Comparison of ENCODE assay signal across 22 mouse cellular contexts in the genomic region with DNA sequence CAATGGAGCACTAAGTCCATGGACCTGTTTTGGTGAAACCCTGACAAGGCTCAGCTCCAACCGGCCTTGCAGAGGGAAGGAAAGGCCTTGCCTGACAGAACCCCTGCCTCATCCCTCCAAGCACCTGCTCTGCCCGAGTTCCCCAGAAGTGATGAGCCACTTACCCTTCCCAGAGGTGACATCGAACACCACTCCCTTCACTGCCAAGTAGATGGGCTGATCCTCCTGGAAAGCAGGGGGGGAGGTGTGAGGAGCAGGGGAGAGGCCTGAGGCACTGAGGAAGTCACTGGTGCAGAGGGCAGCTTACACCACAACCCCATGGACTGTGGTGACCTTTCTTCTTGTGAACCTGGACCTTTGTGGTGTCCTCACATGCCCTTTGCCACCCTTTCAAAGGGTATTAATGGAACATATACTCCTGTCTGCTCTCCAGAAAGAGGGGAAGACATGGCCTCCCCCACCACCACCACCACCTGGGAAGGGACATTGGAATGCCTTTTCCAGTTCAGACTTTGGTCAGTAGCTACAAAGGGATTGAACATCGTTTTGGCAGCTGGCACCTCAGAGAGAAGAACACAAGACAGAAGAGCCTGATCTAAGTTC. TPM values are rescaled to one million over a fixed set of nuclear protein-coding genes. Genes with fewer than 3 reads are reported as not detected.
DNase-seq lines count a peak whose midpoint lies in the region; ATAC-seq and TF ChIP-seq lines count a peak whose summit lies in the region.
"Had no signal": no experiment of that assay in that cellular context is flagged by ENCODE, and none has a peak within 500 bp of the region (broad histone marks: within the 10 kb centered on the region; RNA-seq: fewer than 3 reads in every experiment).

No protein-coding gene starts in this region.

- peaks cover 5% of the 10 kb centered on the region for H3K4me1 ChIP-seq in kidney, embryonic 16.5 days (ENCODE audit: insufficient read depth, low read length)
- no peaks in the 10 kb centered on the region for H3K4me1 ChIP-seq in kidney, embryonic 14.5 days (ENCODE audit: control insufficient read depth, insufficient read depth, low read length)
- peaks cover 6% of the 10 kb centered on the region; the same call in 1 of the 2 replicates for H3K4me1 ChIP-seq in stomach, embryonic 16.5 days (ENCODE audit: control insufficient read depth, insufficient read depth, low read length)
- H3K4me1 ChIP-seq in stomach, postnatal 0 days (replicated peaks; ENCODE audit: control insufficient read depth, insufficient read depth): no peaks in the 10 kb centered on the region
- H3K4me1 ChIP-seq in midbrain, embryonic 10.5 days: peaks cover 6% of the 10 kb centered on the region; the same call in 1 of the 2 replicates

- H3K4me3 ChIP-seq in kidney, embryonic 16.5 days (ENCODE audit: low read length): no peak overlapping the region
- no peak overlapping the region for H3K4me3 ChIP-seq in kidney, embryonic 14.5 days (ENCODE audit: low read length)
- H3K4me3 ChIP-seq in stomach, embryonic 16.5 days (replicated peaks; ENCODE audit: low read length): no peak overlapping the region
- H3K4me3 ChIP-seq in stomach, postnatal 0 days (ENCODE audit: low read depth, low read length): no peak overlapping the region
- no peak overlapping the region for H3K4me3 ChIP-seq in midbrain, embryonic 10.5 days
- H3K4me3 ChIP-seq: forebrain, embryonic 12.5 days had no signal

- H3K4me2 ChIP-seq in kidney, embryonic 16.5 days (replicated peaks; ENCODE audit: low read depth, low read length): no peak overlapping the region
- no peak overlapping the region for H3K4me2 ChIP-seq in kidney, embryonic 14.5 days (replicated peaks; ENCODE audit: low read depth, low read length)
- no peak overlapping the region for H3K4me2 ChIP-seq in stomach, embryonic 16.5 days (ENCODE audit: low read depth, low read length)
- H3K4me2 ChIP-seq in stomach, postnatal 0 days (replicated peaks; ENCODE audit: low read depth): no peak overlapping the region
- H3K4me2 ChIP-seq: hindbrain, embryonic 12.5 days had no signal

- intact Hi-C loops in gastrocnemius, postnatal 36 days (cut with DNase I): no loop called here

- no peak for TF ChIP-seq EP300 in stomach, postnatal 0 days (optimal IDR thresholded peaks at IDR 0.05)

- no peak for TF ChIP-seq CTCF in stomach, postnatal 0 days (IDR thresholded peaks at IDR 0.05; ENCODE audit: low read depth)

- ATAC-seq in kidney, embryonic 16.5 days (ENCODE audit: low FRiP score, low TSS enrichment): no peak
- no peak for ATAC-seq in kidney, embryonic 14.5 days (ENCODE audit: low FRiP score, low TSS enrichment)
- no peak for ATAC-seq in stomach, embryonic 16.5 days (ENCODE audit: insufficient read depth, low FRiP score)
- no peak for ATAC-seq in stomach, postnatal 0 days (ENCODE audit: low FRiP score, low TSS enrichment)
- ATAC-seq: activated CD4-positive, CD25-positive, alpha-beta regulatory T cell, adult 4 months; hindbrain, embryonic 16.5 days; Patski had no signal

- 0 out of 2 replicates have a peak, but pooled peaks cover 2% of the 10 kb centered on the region for H3K9me3 ChIP-seq in kidney, embryonic 16.5 days (ENCODE audit: low read length)
- H3K9me3 ChIP-seq in kidney, embryonic 14.5 days (ENCODE audit: control insufficient read depth, low read length): no peaks in the 10 kb centered on the region
- 0 out of 2 replicates have a peak, but pooled peaks cover 4% of the 10 kb centered on the region for H3K9me3 ChIP-seq in stomach, embryonic 16.5 days (replicated peaks; ENCODE audit: control insufficient read depth, low read length)
- H3K9me3 ChIP-seq in stomach, postnatal 0 days (ENCODE audit: control insufficient read depth, low read length): no peaks in the 10 kb centered on the region
- no peaks in the 10 kb centered on the region for H3K9me3 ChIP-seq in midbrain, embryonic 10.5 days (replicated peaks)
- H3K9me3 ChIP-seq: embryonic facial prominence, embryonic 13.5 days; forebrain, embryonic 12.5 days; heart, embryonic 10.5 days; hindbrain, embryonic 12.5 days had no signal

- WGBS in kidney, embryonic 16.5 days: 75% methylated on average over 4 of the region's 4 CpGs
- 63% methylated on average over 4 of the region's 4 CpGs for WGBS in kidney, embryonic 14.5 days
- WGBS in stomach, embryonic 16.5 days: 66% methylated on average over 4 of the region's 4 CpGs
- 72% methylated on average over 4 of the region's 4 CpGs for WGBS in stomach, postnatal 0 days
- 79% methylated on average over 4 of the region's 4 CpGs for WGBS in midbrain, embryonic 10.5 days

- H3K27me3 ChIP-seq in kidney, embryonic 16.5 days (ENCODE audit: insufficient read depth, low read length): no peaks in the 10 kb centered on the region
- no peaks in the 10 kb centered on the region for H3K27me3 ChIP-seq in kidney, embryonic 14.5 days (ENCODE audit: control insufficient read depth, insufficient read depth, low read length)
- H3K27me3 ChIP-seq in stomach, embryonic 16.5 days (ENCODE audit: control insufficient read depth, insufficient read depth, low read length): no peaks in the 10 kb centered on the region
- H3K27me3 ChIP-seq in stomach, postnatal 0 days (ENCODE audit: control insufficient read depth, insufficient read depth, low read length): no peaks in the 10 kb centered on the region
- H3K27me3 ChIP-seq in midbrain, embryonic 10.5 days (ENCODE audit: low read depth, poor library complexity, severe bottlenecking): no peaks in the 10 kb centered on the region
- H3K27me3 ChIP-seq: CH12.LX; embryonic facial prominence, embryonic 13.5 days; forebrain, embryonic 12.5 days; hindbrain, embryonic 12.5 days; Patski had no signal

- 0 out of 2 replicates have a peak overlapping the region, but pooled peaks have one; percentile 6 for H3K9ac ChIP-seq in kidney, embryonic 16.5 days (replicated peaks; ENCODE audit: low read length)
- H3K9ac ChIP-seq in kidney, embryonic 14.5 days (ENCODE audit: low read depth, low read length): no peak overlapping the region
- peak overlapping the region; percentile 31; the same call in 1 of the 2 replicates for H3K9ac ChIP-seq in stomach, embryonic 16.5 days (ENCODE audit: low read length)
- H3K9ac ChIP-seq in stomach, postnatal 0 days (ENCODE audit: low read length): no peak overlapping the region
- H3K9ac ChIP-seq: forebrain, embryonic 12.5 days; hindbrain, embryonic 12.5 days had no signal

- H3K27ac ChIP-seq in kidney, embryonic 16.5 days (ENCODE audit: low read length): no peak overlapping the region
- no peak overlapping the region for H3K27ac ChIP-seq in kidney, embryonic 14.5 days (ENCODE audit: low read depth, low read length)
- no peak overlapping the region for H3K27ac ChIP-seq in stomach, embryonic 16.5 days (ENCODE audit: low read length)
- H3K27ac ChIP-seq in stomach, postnatal 0 days (replicated peaks): no peak overlapping the region
- H3K27ac ChIP-seq in midbrain, embryonic 10.5 days (replicated peaks): no peak overlapping the region
- H3K27ac ChIP-seq: embryonic facial prominence, embryonic 13.5 days; forebrain, embryonic 12.5 days; hindbrain, embryonic 12.5 days had no signal

- peaks cover 11% of the 10 kb centered on the region for H3K36me3 ChIP-seq in kidney, embryonic 16.5 days (ENCODE audit: insufficient read depth, low read length)
- peaks cover 3% of the 10 kb centered on the region; the same call in 1 of the 2 replicates for H3K36me3 ChIP-seq in kidney, embryonic 14.5 days (ENCODE audit: control insufficient read depth, insufficient read depth, low read length)
- H3K36me3 ChIP-seq in stomach, embryonic 16.5 days (ENCODE audit: control insufficient read depth, insufficient read depth, low read length): peaks cover 3% of the 10 kb centered on the region; the same call in 1 of the 2 replicates
- 0 out of 2 replicates have a peak, but pooled peaks cover 2% of the 10 kb centered on the region for H3K36me3 ChIP-seq in stomach, postnatal 0 days (ENCODE audit: control insufficient read depth, insufficient read depth, low read length)
- peaks cover 12% of the 10 kb centered on the region; the same call in 1 of the 2 replicates for H3K36me3 ChIP-seq in midbrain, embryonic 10.5 days

- DNase-seq in gastrocnemius, adult 8-10 months (ENCODE audit: low spot score in 2 of 2): peak; percentile 31 to 43
- no peak for DNase-seq in gastrocnemius, postnatal 36 days
- DNase-seq in stomach, postnatal 0 days (ENCODE audit: low spot score): no peak
- DNase-seq in midbrain, embryonic 10.5 days (ENCODE audit: low spot score): no peak
- DNase-seq: adrenal gland, postnatal 14 days; cerebellum, adult 18-20 months; cerebellum, adult 9-11 months; cerebellum, postnatal 36 days; heart, adult 18-20 months; heart, postnatal 10 days; heart, postnatal 4 days had no signal

RNA-seq across cellular contexts. Expression of a gene that starts 6.6 kb away (rescaled TPM):
- 10 to 100 TPM; 58.2 to 77.0 (median 71.4) TPM for total RNA-seq in gastrocnemius, adult 8-10 months (2022)
- 10 to 100 TPM; 55.2 to 61.5 TPM for total RNA-seq in gastrocnemius, postnatal 36 days (2021)
- polyA plus RNA-seq in kidney, embryonic 16.5 days (2015; fragmentation: Nextera tagmentation; extraction: Ambion mirVana): 86.7 and 92.6 TPM in 2 replicates
- 97.0 and 115 TPM in 2 replicates for polyA plus RNA-seq in kidney, embryonic 14.5 days (2014; fragmentation: Nextera tagmentation; extraction: Ambion mirVana)
- polyA plus RNA-seq in stomach, embryonic 16.5 days (2015; fragmentation: Nextera tagmentation; extraction: Ambion mirVana): 86.0 and 91.3 TPM in 2 replicates
- 117 and 120 TPM in 2 replicates for polyA plus RNA-seq in stomach, postnatal 0 days (2015; fragmentation: Nextera tagmentation; extraction: Ambion mirVana)
- 49.4 and 63.5 TPM in 2 replicates for polyA plus RNA-seq in midbrain, embryonic 10.5 days (2016; fragmentation: Nextera tagmentation; extraction: Ambion mirVana)

RNA-seq across cellular contexts. Expression of a gene that starts 14.3 kb away (rescaled TPM):
- total RNA-seq in gastrocnemius, adult 8-10 months (2022): 1 to 10 TPM in 1 of 4 experiments, under 1 TPM in 3; 0.68 to 1.9 (median 0.84) TPM
- 1 to 10 TPM; 1.5 to 1.8 TPM for total RNA-seq in gastrocnemius, postnatal 36 days (2021)
- polyA plus RNA-seq in kidney, embryonic 16.5 days (2015; fragmentation: Nextera tagmentation; extraction: Ambion mirVana): 26.4 TPM in 2 replicates
- polyA plus RNA-seq in kidney, embryonic 14.5 days (2014; fragmentation: Nextera tagmentation; extraction: Ambion mirVana): 17.6 and 25.9 TPM in 2 replicates
- polyA plus RNA-seq in stomach, embryonic 16.5 days (2015; fragmentation: Nextera tagmentation; extraction: Ambion mirVana): 18.2 and 18.3 TPM in 2 replicates
- polyA plus RNA-seq in stomach, postnatal 0 days (2015; fragmentation: Nextera tagmentation; extraction: Ambion mirVana): 6.7 and 6.8 TPM in 2 replicates
- polyA plus RNA-seq in midbrain, embryonic 10.5 days (2016; fragmentation: Nextera tagmentation; extraction: Ambion mirVana): 32.3 and 34.9 TPM in 2 replicates

Comparison
In these comparisons a context has a peak if more than half of its experiments do, and no peak if none do; other contexts are left out.
1. DNase-seq: peak in gastrocnemius, adult 8-10 months (2 of 2); none in gastrocnemius, postnatal 36 days (0 of 2), stomach, postnatal 0 days (single experiment) and midbrain, embryonic 10.5 days (single experiment).
2. H3K9ac ChIP-seq: peak in kidney, embryonic 16.5 days (single experiment) and stomach, embryonic 16.5 days (single experiment); none in kidney, embryonic 14.5 days (single experiment) and stomach, postnatal 0 days (single experiment).